Mouse (Mus musculus) heart, embryonic 11.5 days (tissue): ENCODE measurements around the gene Spata33. TPM values are rescaled to one million over a fixed set of nuclear protein-coding genes. Genes with fewer than 3 reads are reported as not detected.
"Not testable (repeated sequence)": the region's sequence is repeated elsewhere in the genome, so short reads cannot be mapped to it uniquely, and the experiment has no call there.

ENCODE experiments used
- ATAC-seq: fragments of 200-750 bp; cut with Nextera tagmentation; replicated peaks from 2 replicates; pipeline ENCODE4 v1.8.0; 2017; ENCODE audit warnings: moderate library complexity; ENCODE audit not compliant: insufficient number of reproducible peaks, low FRiP score, low TSS enrichment
- H3K27ac ChIP-seq: fragments of 300-500 bp; sonication (generic); 2 replicates; pipeline ENCODE4 v1.5.1; 2014; ENCODE audit warnings: mild to moderate bottlenecking, low read depth, low read length
- H3K27me3 ChIP-seq: fragments of 300-500 bp; sonication (generic); 2 replicates; pipeline ENCODE4 v1.6.1; 2014; ENCODE audit warnings: mild to moderate bottlenecking, low read length, mixed read lengths; ENCODE audit not compliant: control insufficient read depth, insufficient read depth
- H3K36me3 ChIP-seq: fragments of 300-500 bp; sonication (generic); 2 replicates; pipeline ENCODE4 v1.6.1; 2014; ENCODE audit warnings: mild to moderate bottlenecking, low read length, moderate library complexity, mixed read lengths; ENCODE audit not compliant: control insufficient read depth, insufficient read depth
- H3K4me1 ChIP-seq: fragments of 300-500 bp; sonication (generic); 2 replicates; pipeline ENCODE4 v1.6.1; 2014; ENCODE audit warnings: low read length; ENCODE audit not compliant: control insufficient read depth, insufficient read depth
- H3K4me2 ChIP-seq: fragments of 300-500 bp; sonication (generic); 2 replicates; pipeline ENCODE4 v1.6.1; 2014; ENCODE audit warnings: mild to moderate bottlenecking, moderate library complexity
- H3K4me3 ChIP-seq: fragments of 300-500 bp; sonication (generic); 2 replicates; pipeline ENCODE4 v1.5.1; 2014; ENCODE audit warnings: low read depth, low read length
- H3K9ac ChIP-seq: fragments of 300-500 bp; sonication (generic); 2 replicates; pipeline ENCODE4 v1.6.1; 2014; ENCODE audit warnings: mild to moderate bottlenecking, low read depth, low read length, moderate library complexity
- H3K9me3 ChIP-seq: fragments of 300-500 bp; sonication (generic); replicated peaks from 2 replicates; pipeline ENCODE4 v1.6.1; 2016; ENCODE audit warnings: low read length; ENCODE audit not compliant: control insufficient read depth
- WGBS: fragments of 180-500 bp; shearing (Covaris S2); extraction: QIAGEN DNeasy Blood & Tissue Kit; methylation state at CpG from one replicate; pipeline ENCODE4 v1.1.7; 2014; ENCODE audit not compliant: insufficient replicate concordance; 5-methylcytosine and 5-hydroxymethylcytosine counted together
- polyA plus RNA-seq: library from polyadenylated mRNA; unstranded; fragments of >200 nt; fragmentation: Nextera tagmentation; extraction: Ambion mirVana; gene quantifications from 2 replicates; pipeline ENCODE4 v1.2.1, GENCODE M21; 2014

Gene Spata33
- polyA plus RNA-seq, 1 experiment from 2014 or later: 5.0 TPM

DNA sequence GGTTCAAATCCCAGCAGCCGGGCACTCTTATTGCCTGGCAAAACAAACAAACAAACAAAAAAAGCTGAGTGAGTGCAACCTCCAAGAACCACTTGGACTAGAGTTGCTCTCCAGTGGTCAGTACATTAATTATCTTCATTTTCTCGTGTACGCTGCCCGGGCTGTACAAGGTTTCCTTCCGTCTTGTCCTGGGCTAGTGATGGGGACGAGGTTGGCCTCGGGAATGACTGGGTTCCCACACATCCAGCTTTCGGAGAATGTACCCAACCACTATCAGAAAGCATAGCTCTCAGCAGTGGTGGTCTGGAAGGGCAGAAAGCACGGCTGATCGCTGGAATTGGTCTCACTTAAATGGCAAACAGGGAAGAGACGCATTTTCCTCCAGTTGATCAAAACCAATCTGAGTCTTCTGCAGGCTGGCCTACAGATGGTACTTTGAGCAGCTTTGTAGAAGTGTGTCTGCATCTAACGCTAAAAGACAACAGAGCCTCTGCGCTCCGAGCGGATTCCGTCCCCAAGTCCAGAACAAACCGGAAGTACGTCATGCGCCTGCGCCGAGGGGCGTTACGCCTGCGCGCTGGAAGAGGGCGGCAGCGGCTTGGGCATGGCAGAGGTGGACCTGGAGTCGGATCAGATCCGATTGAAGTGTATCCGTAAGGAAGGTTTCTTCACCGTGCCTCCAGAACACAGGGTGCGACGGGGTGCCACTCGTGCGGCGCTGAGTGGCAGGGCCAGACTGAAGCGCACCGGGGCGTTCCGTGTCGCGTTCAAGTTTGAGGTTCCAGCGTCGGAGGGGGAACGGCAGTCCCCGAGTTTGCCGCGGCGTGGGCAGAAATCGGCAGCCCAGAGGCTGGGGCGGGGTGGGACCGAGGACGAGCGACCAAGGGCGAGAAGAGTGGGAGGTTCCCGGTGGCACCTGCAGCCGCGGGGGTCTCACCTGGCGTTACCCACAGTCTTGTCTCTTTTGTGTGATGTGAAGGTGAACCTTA is 11.9 kb downstream of the Spata33 start, which contains the start of gene Cdk10:
Cdk10 (plus strand) TSS at position 565 of the 989 bp plus-strand sequence.
- peak within 1 kb of the TSS; percentile 98 for H3K4me2 ChIP-seq
- H3K9me3 ChIP-seq: no peaks in the 10 kb centered on the region
- WGBS: 3% methylated on average over 59 of the region's 59 CpGs

DNA sequence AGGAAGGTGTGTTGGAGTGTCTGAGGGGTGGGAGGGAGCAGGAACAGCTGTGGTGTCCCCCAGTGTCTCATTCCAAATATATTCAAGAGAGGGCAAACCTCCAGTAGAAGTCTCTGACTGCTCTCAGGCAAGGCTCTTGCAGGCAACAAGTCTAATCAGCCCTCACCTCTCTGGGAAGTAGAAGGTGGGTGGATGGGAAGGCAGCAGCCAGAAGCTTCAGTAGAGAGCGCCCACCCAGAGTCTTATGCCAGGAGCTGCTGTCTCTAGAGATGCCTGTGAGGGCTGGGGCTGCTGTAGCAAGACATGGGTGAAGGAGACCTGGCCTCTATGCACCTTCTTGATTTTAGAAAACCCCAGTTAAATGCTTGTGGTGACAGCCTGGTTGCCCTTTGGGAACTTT is 15.8 kb downstream of the Spata33 start:
- 0 out of 2 replicates have a peak, but pooled peaks cover 3% of the 10 kb centered on the region for H3K36me3 ChIP-seq
- no peaks in the 10 kb centered on the region for H3K9me3 ChIP-seq
- H3K4me3 ChIP-seq: no peak overlapping the region
- peaks cover 7% of the 10 kb centered on the region for H3K27me3 ChIP-seq
- H3K27ac ChIP-seq: no peak overlapping the region
- H3K9ac ChIP-seq: no peak overlapping the region
- no peak overlapping the region for H3K4me2 ChIP-seq
- ATAC-seq: no peak
- H3K4me1 ChIP-seq: peaks cover 8% of the 10 kb centered on the region
- 95% methylated on average over 1 of the region's 1 CpGs for WGBS

More for the DNA sequence above, 11.9 kb downstream of the Spata33 start, which contains the start of gene Cdk10:
- Histone ChIP-seq H3K9ac (peak within 1 kb of the TSS; percentile 90), H3K4me1 (peaks cover 8% of the 10 kb centered on the region), H3K27ac (peak within 1 kb of the TSS; percentile 73), H3K36me3 (0 out of 2 replicates have a peak, but pooled peaks cover 3% of the 10 kb centered on the region), H3K4me3 (peak within 1 kb of the TSS; percentile 84), H3K27me3 (no peaks in the 10 kb centered on the region)
- peak; percentile 83 for ATAC-seq

DNA sequence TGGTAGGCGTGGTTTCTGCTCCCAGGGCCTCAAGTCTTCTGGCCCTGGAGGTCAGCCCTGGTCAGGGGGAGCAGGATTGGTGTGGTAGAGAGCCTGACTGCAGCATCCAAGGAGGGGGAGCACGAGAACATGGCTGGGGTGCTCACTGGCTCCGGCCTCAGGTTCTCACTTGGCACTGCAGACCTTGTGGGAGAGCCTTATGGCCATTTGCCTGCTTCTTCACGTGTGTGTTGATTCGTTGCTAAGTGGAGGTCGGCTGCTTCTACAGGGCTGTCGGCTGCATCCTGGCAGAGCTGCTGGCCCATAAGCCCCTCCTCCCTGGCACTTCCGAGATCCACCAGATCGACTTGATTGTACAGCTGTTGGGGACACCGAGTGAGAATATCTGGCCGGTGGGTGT is 17.7 kb downstream of the Spata33 start:
- 75% methylated on average over 9 of the region's 11 CpGs for whole genome bisulfite sequencing
- ATAC-seq, H3K27ac ChIP-seq, H3K4me3 ChIP-seq, H3K4me1 ChIP-seq, H3K9ac ChIP-seq, H3K36me3 ChIP-seq, H3K9me3 ChIP-seq, H3K4me2 ChIP-seq: not testable (repeated sequence)
- H3K27me3 ChIP-seq: peaks cover 23% of the 10 kb centered on the region

DNA sequence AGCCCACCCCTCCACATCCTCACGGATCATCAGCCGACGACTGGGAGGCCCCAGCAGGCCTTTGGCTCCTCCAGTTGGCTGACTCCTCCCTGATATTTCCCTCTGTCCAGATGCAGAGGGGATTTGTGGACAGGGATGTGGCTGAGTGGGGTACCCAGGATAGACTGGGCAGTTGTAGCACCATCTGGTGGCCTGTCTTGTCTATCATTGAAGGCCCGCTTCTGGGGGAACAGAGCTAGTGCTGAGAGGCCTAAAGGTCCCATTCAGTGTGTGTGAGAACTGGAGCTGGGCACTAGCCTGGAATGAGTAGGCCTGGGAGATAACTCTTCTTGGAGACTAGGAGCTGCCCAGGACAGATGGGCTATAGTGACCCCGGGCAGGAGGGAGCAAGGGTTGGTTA is 19.1 kb downstream of the Spata33 start:
- no peak overlapping the region for H3K27ac ChIP-seq
- ATAC-seq: no peak
- H3K9me3 ChIP-seq: no peaks in the 10 kb centered on the region
- H3K4me3 ChIP-seq: no peak overlapping the region
- 0 out of 2 replicates have a peak, but pooled peaks cover 3% of the 10 kb centered on the region for H3K36me3 ChIP-seq
- no peak overlapping the region for H3K9ac ChIP-seq
- peaks cover 7% of the 10 kb centered on the region; the same call in 1 of the 2 replicates for H3K4me1 ChIP-seq
- WGBS: 58% methylated on average over 5 of the region's 5 CpGs
- H3K27me3 ChIP-seq: peaks cover 30% of the 10 kb centered on the region
- H3K4me2 ChIP-seq: no peak overlapping the region

DNA sequence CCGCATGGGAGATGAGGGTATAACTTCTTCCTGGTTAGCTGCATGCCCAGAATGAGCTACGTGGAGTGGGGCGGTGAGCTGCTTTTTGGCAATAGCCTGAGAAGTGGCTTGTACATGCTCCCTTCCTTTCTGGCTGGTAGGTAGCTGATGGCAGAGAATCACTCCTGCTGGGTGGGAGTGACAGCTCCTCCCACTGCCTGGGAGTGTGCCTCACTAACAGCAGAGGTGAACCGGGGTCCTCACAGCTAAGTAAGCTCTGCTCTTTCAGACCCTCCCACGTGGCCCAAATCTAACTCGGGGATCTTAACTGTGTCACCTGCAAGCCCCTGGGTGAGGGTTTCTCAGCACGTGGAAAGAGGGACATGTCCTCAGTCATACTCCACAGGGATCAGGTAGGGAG is 19.9 kb downstream of the Spata33 start:
- Histone ChIP-seq H3K9ac (no peak overlapping the region), H3K27me3 (peaks cover 31% of the 10 kb centered on the region), H3K4me3 (no peak overlapping the region), H3K27ac (no peak overlapping the region), H3K9me3 (no peaks in the 10 kb centered on the region), H3K4me1 (peaks cover 7% of the 10 kb centered on the region; the same call in 1 of the 2 replicates), H3K36me3 (0 out of 2 replicates have a peak, but pooled peaks cover 3% of the 10 kb centered on the region), H3K4me2 (no peak overlapping the region)
- no peak for ATAC-seq
- 36% methylated on average over 7 of the region's 7 CpGs for WGBS

DNA sequence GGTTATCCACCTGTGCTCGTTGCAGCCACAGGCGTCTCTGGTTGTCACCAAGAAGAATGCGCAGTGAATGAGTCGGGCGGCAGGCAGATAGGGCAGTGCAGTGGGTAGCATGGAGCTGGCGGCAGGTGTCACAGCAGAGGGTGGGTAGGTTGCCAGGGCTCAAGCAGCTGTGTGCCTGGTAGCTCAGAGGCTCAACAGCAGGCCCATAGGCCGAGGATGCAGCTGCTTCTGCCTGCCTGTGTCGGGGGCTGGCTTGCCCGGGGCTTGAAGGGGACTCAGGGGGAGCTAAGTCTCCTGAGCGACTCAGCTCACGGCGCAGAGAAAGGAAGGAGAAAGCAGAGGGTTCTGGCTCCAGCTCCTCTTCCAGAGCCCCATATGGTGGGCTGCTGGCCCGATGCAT is 20.7 kb downstream of the Spata33 start:
- Histone ChIP-seq H3K36me3 (0 out of 2 replicates have a peak, but pooled peaks cover 3% of the 10 kb centered on the region), H3K4me1 (peaks cover 7% of the 10 kb centered on the region; the same call in 1 of the 2 replicates), H3K9ac (no peak overlapping the region), H3K4me3 (no peak overlapping the region), H3K27me3 (peaks cover 31% of the 10 kb centered on the region), H3K9me3 (no peaks in the 10 kb centered on the region), H3K27ac (no peak overlapping the region), H3K4me2 (no peak overlapping the region)
- no peak for ATAC-seq
- 52% methylated on average over 13 of the region's 13 CpGs for WGBS

DNA sequence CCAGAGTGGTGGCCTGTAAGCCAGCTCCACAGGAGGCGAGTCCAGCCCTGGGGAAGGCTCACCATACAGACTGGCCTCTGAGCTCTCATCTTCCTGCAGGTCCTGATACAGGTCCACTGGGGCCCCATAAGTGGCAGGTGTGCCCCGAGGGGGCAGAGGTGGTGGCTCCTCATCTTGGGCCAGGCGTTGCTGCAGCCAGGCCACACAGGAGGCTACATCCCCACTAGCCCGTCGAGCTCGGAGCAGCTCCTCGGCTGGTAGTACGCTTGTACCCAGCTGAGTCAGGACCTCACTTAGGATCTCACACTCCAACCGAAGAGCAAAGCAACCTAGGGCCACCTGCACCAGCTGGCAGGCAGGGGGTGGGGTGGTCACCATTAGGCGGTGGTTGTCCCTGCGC is 21.1 kb downstream of the Spata33 start:
- Histone ChIP-seq H3K4me2 (no peak overlapping the region), H3K36me3 (0 out of 2 replicates have a peak, but pooled peaks cover 3% of the 10 kb centered on the region), H3K4me3 (no peak overlapping the region), H3K27me3 (peaks cover 31% of the 10 kb centered on the region), H3K27ac (no peak overlapping the region), H3K9ac (no peak overlapping the region), H3K9me3 (no peaks in the 10 kb centered on the region), H3K4me1 (peaks cover 7% of the 10 kb centered on the region; the same call in 1 of the 2 replicates)
- 78% methylated on average over 11 of the region's 11 CpGs for WGBS
- ATAC-seq: no peak

DNA sequence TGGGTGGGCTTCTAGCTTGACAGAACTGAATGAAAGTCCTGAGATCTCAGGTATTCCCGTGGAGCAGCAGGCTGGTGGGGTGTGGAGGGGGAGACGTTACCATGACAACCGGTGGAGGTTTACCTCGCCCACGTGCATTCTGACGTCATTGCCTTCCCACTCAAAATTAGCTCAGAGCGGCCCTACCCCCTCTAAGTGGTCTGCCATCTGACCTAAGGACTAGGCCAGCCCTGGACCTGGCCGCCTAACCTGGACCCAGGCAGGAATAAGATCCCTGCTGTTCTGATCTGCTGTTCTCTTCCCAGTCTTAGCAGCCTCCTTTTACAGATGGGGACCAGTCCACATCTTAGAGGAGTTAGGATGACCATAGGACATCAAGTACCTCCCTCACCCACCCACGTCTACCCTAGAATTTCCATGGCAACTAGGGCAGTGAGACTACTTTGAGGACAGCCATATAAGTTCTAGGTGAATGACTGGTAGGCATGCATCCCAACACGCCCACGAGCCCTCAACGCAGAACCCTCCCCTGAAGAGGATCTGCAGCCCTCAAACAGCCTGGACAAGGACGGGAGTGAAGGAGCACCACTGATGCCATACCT is 22.4 kb downstream of the Spata33 start:
- 37% methylated on average over 13 of the region's 13 CpGs for WGBS
- peaks cover 31% of the 10 kb centered on the region for H3K27me3 ChIP-seq
- no peak for ATAC-seq

More for the DNA sequence above, 22.4 kb downstream of the Spata33 start:
- peaks cover 7% of the 10 kb centered on the region; the same call in 1 of the 2 replicates for H3K4me1 ChIP-seq
- peak overlapping the region; percentile 50 for H3K4me3 ChIP-seq
- peak overlapping the region; percentile 56 for H3K9ac ChIP-seq
- no peaks in the 10 kb centered on the region for H3K9me3 ChIP-seq
- H3K4me2 ChIP-seq: peak overlapping the region; percentile 80
- no peaks in the 10 kb centered on the region for H3K36me3 ChIP-seq
- no peak overlapping the region for H3K27ac ChIP-seq
